16 mouse cellular contexts compared by ENCODE assay signal in the genomic region with DNA sequence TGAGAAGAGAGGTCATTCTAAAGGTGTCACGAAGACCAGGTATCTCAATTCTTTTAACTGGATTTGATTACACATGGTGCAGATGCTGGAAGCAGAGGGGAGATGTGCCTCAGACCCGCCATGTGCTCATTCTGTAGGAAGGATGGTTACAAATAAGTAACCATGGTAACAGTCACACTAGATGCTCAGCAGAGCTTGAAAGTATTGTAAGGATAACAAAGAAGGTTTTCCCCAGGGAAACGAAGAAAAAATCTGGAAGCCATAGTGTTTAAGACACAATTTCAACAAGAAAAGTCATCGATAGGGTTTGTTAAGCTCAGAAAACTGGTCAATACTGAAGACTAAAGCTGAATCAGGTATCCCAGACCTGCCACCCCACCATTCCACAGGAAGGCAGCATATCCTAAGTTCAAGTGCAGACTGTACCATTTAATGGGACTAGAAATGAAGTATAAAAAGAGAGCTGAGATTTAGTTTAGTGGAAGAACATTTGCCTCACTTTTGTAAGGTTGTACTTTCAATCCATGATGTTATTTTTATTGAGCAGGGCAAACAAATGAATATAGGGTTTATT.
A peak's percentile ranks its signal among the peaks of the same experiment; 100 is the strongest.
DNase-seq lines count a peak whose midpoint lies in the region; ATAC-seq and TF ChIP-seq lines count a peak whose summit lies in the region.
"Had no signal": no experiment of that assay in that cellular context is flagged by ENCODE, and none has a peak within 500 bp of the region (broad histone marks: within the 10 kb centered on the region; RNA-seq: fewer than 3 reads in every experiment).

No protein-coding gene starts in this region.

- no peak for TF ChIP-seq CTCF in forebrain, postnatal 0 days (IDR thresholded peaks at IDR 0.05; ENCODE audit: low read depth)

- no peaks in the 10 kb centered on the region for H3K4me1 ChIP-seq in forebrain, postnatal 0 days (ENCODE audit: insufficient read depth)
- peaks cover 25% of the 10 kb centered on the region for H3K4me1 ChIP-seq in midbrain, embryonic 10.5 days
- H3K4me1 ChIP-seq in neural tube, embryonic 14.5 days (ENCODE audit: control insufficient read depth, insufficient read depth, low read length), result no peaks in the 10 kb centered on the region
- H3K4me1 ChIP-seq: embryonic facial prominence, embryonic 10.5 days; heart, embryonic 13.5 days; limb, embryonic 15.5 days; lung, embryonic 15.5 days had no signal

- H3K4me3 ChIP-seq in forebrain, postnatal 0 days (ENCODE audit: low read depth, low read length), result no peak overlapping the region
- H3K4me3 ChIP-seq in midbrain, embryonic 10.5 days, result no peak overlapping the region
- H3K4me3 ChIP-seq in neural tube, embryonic 14.5 days (ENCODE audit: low read depth, low read length), result no peak overlapping the region
- H3K4me3 ChIP-seq: embryonic facial prominence, embryonic 10.5 days; heart, embryonic 13.5 days; limb, embryonic 15.5 days; lung, embryonic 15.5 days had no signal

- H3K27ac ChIP-seq in forebrain, postnatal 0 days (ENCODE audit: low read depth, low read length), result no peak overlapping the region
- peak overlapping the region; percentile 74 for H3K27ac ChIP-seq in midbrain, embryonic 10.5 days (replicated peaks)
- peak overlapping the region; percentile 16; the same call in 1 of the 2 replicates for H3K27ac ChIP-seq in neural tube, embryonic 14.5 days (ENCODE audit: low read depth, low read length)
- H3K27ac ChIP-seq: embryonic facial prominence, embryonic 10.5 days; heart, embryonic 13.5 days; limb, embryonic 15.5 days; lung, embryonic 15.5 days had no signal

- no peak overlapping the region for H3K4me2 ChIP-seq in forebrain, postnatal 0 days (ENCODE audit: low read depth)
- no peak overlapping the region for H3K4me2 ChIP-seq in neural tube, embryonic 14.5 days (ENCODE audit: low read depth, low read length)
- H3K4me2 ChIP-seq: heart, embryonic 13.5 days; limb, embryonic 15.5 days; lung, embryonic 15.5 days had no signal

- H3K36me3 ChIP-seq in forebrain, postnatal 0 days (ENCODE audit: insufficient read depth), result no peaks in the 10 kb centered on the region
- no peaks in the 10 kb centered on the region for H3K36me3 ChIP-seq in midbrain, embryonic 10.5 days
- H3K36me3 ChIP-seq in neural tube, embryonic 14.5 days (ENCODE audit: control insufficient read depth, insufficient read depth, low read length), result no peaks in the 10 kb centered on the region
- H3K36me3 ChIP-seq: embryonic facial prominence, embryonic 10.5 days; heart, embryonic 13.5 days; limb, embryonic 15.5 days; lung, embryonic 15.5 days had no signal

- peak; percentile 15 for DNase-seq in embryo, embryonic 9.5 days (ENCODE audit: extremely low spot score)
- peak; percentile 17 for DNase-seq in forebrain, postnatal 0 days
- DNase-seq in midbrain, embryonic 10.5 days (ENCODE audit: low spot score), result no peak
- DNase-seq in urinary bladder, adult 2 months (ENCODE audit: low spot score), result no peak
- DNase-seq in cerebellum, adult 11-12 months, result no peak
- no peak for DNase-seq in right cerebral cortex, postnatal 36 days (ENCODE audit: low spot score in 2 of 2)
- DNase-seq in layer of hippocampus, adult 8-10 months (ENCODE audit: low spot score in 2 of 2), result no peak
- DNase-seq: cerebellum, adult 9-10 months; gastrocnemius, postnatal 25 days; kidney, adult 9 months; thymus, adult 2 months had no signal

- H3K9me3 ChIP-seq in forebrain, postnatal 0 days (ENCODE audit: low read length), result no peaks in the 10 kb centered on the region
- no peaks in the 10 kb centered on the region; the same call in 1 of the 2 replicates for H3K9me3 ChIP-seq in midbrain, embryonic 10.5 days (replicated peaks)
- H3K9me3 ChIP-seq in neural tube, embryonic 14.5 days (ENCODE audit: control insufficient read depth, low read length), result no peaks in the 10 kb centered on the region
- H3K9me3 ChIP-seq: embryonic facial prominence, embryonic 10.5 days; heart, embryonic 13.5 days; limb, embryonic 15.5 days; lung, embryonic 15.5 days had no signal

- no peaks in the 10 kb centered on the region for H3K27me3 ChIP-seq in forebrain, postnatal 0 days (ENCODE audit: insufficient read depth, low read length)
- no peaks in the 10 kb centered on the region for H3K27me3 ChIP-seq in midbrain, embryonic 10.5 days (ENCODE audit: low read depth, poor library complexity, severe bottlenecking)
- no peaks in the 10 kb centered on the region for H3K27me3 ChIP-seq in neural tube, embryonic 14.5 days (ENCODE audit: control insufficient read depth, insufficient read depth, low read length)
- H3K27me3 ChIP-seq: heart, embryonic 13.5 days; limb, embryonic 15.5 days; lung, embryonic 15.5 days had no signal

- peak; percentile 84 for ATAC-seq in forebrain, postnatal 0 days
- peak; percentile 86 for ATAC-seq in neural tube, embryonic 14.5 days (ENCODE audit: low read depth)

- 22% methylated on average over 4 of the region's 4 CpGs for WGBS in forebrain, postnatal 0 days
- 22% methylated on average over 4 of the region's 4 CpGs for WGBS in midbrain, embryonic 10.5 days
- WGBS in neural tube, embryonic 14.5 days, result 22% methylated on average over 4 of the region's 4 CpGs

- no peak overlapping the region for H3K9ac ChIP-seq in forebrain, postnatal 0 days
- no peak overlapping the region for H3K9ac ChIP-seq in neural tube, embryonic 14.5 days (replicated peaks; ENCODE audit: low read depth, low read length)
- H3K9ac ChIP-seq: heart, embryonic 13.5 days; limb, embryonic 15.5 days; lung, embryonic 15.5 days had no signal

Comparison
In these comparisons a context has a peak if more than half of its experiments do, and no peak if none do; other contexts are left out.
1. DNase-seq: peak in embryo, embryonic 9.5 days (single experiment) and forebrain, postnatal 0 days (single experiment); none in midbrain, embryonic 10.5 days (single experiment), urinary bladder, adult 2 months (single experiment), cerebellum, adult 11-12 months (single experiment), right cerebral cortex, postnatal 36 days (0 of 2) and layer of hippocampus, adult 8-10 months (0 of 2).